Mouse (Mus musculus) ES-E14 (cell line): ENCODE data around the gene Vamp8. TPM values are rescaled to one million over a fixed set of nuclear protein-coding genes. Genes with fewer than 3 reads are reported as not detected.

Experiments
- DNase-seq: peaks from one replicate; pipeline ENCODE4 v3.0.0-alpha.2; 2013; ENCODE audit warnings: low read depth, low spot score
- H3K27ac ChIP-seq: 2 replicates; pipeline ENCODE4 v1.5.1; 2012; ENCODE audit warnings: low read depth, mild to moderate bottlenecking, low read length, moderate library complexity, mixed read lengths; ENCODE audit not compliant: poor library complexity, insufficient read depth, severe bottlenecking
- H3K36me3 ChIP-seq: 2 replicates; pipeline ENCODE4 v1.6.1; 2012; ENCODE audit warnings: mild to moderate bottlenecking, low read length, moderate library complexity, mixed read lengths; ENCODE audit not compliant: control insufficient read depth, poor library complexity, insufficient read depth, severe bottlenecking
- H3K4me1 ChIP-seq, 2 experiments: fragments of 150-350 bp in 1 of 2; sonication (generic) in 1 of 2; 2 replicates each; pipeline ENCODE4 v1.6.1; 2012; ENCODE audit warnings: low read length in 2 of 2, mild to moderate bottlenecking in 1 of 2, mixed read lengths in 1 of 2; ENCODE audit not compliant: control insufficient read depth in 2 of 2, insufficient read depth in 2 of 2, poor library complexity in 1 of 2
- H3K4me3 ChIP-seq, 2 experiments: fragments of 150-350 bp in 1 of 2; sonication (generic) in 1 of 2; 2 replicates each; pipeline ENCODE4 v1.5.1; 2012; ENCODE audit warnings: low read length in 2 of 2, low read depth in 1 of 2, mild to moderate bottlenecking in 1 of 2, mixed read lengths in 1 of 2; ENCODE audit not compliant: insufficient read depth in 1 of 2, poor library complexity in 1 of 2, severe bottlenecking in 1 of 2
- H3K9ac ChIP-seq: 2 replicates; pipeline ENCODE4 v1.6.1; 2012; ENCODE audit warnings: low read depth, mild to moderate bottlenecking, low read length, mixed read lengths; ENCODE audit not compliant: poor library complexity, insufficient read depth, severe bottlenecking
- H3K9me3 ChIP-seq: fragments of 150-350 bp; sonication (generic); 2 replicates; pipeline ENCODE4 v1.6.1; 2012; ENCODE audit warnings: low read depth, mild to moderate bottlenecking, low read length; ENCODE audit not compliant: control insufficient read depth, insufficient read depth
- CHD2 ChIP-seq: IDR thresholded peaks from 2 replicates; pipeline ENCODE4 v1.6.1; 2014; ENCODE audit warnings: mild to moderate bottlenecking, low read depth, low read length, inconsistent platforms
- HCFC1 ChIP-seq: IDR thresholded peaks from 2 replicates; pipeline ENCODE4 v1.6.1; 2012; ENCODE audit warnings: low read length, inconsistent platforms, borderline replicate concordance; ENCODE audit not compliant: insufficient read depth
- MAFK ChIP-seq: IDR thresholded peaks from 2 replicates; pipeline ENCODE4 v1.6.1; 2014; ENCODE audit warnings: mild to moderate bottlenecking, low read depth, low read length, inconsistent platforms; ENCODE audit not compliant: insufficient read depth
- ZC3H11A ChIP-seq: IDR thresholded peaks from 2 replicates; pipeline ENCODE4 v1.6.1; 2012; ENCODE audit warnings: low read depth, mild to moderate bottlenecking, inconsistent platforms, low read length, borderline replicate concordance
- ZNF384 ChIP-seq: IDR thresholded peaks from 2 replicates; pipeline ENCODE4 v1.6.1; 2012; ENCODE audit warnings: low read depth, low read length, inconsistent platforms
- in situ Hi-C, 2 experiments: fragments of 600-800 bp; cut with MboI; formaldehyde crosslinking; loops; one replicate each; pipeline ENCODE4 v1.15.1; 2025; ENCODE audit warnings: low sequenced_read_pairs in 2 of 2, inconsistent platforms in 1 of 2; ENCODE audit not compliant: unreplicated experiment in 2 of 2
- total RNA-seq: library from RNA; depleted of rRNA; stranded (reverse); fragments of 300-350 nt; gene quantifications from 2 replicates; pipeline ENCODE4 v1.2.3, GENCODE M21; 2012

The Vamp8 gene
- total RNA-seq, 1 experiment = 44.0 TPM

DNA sequence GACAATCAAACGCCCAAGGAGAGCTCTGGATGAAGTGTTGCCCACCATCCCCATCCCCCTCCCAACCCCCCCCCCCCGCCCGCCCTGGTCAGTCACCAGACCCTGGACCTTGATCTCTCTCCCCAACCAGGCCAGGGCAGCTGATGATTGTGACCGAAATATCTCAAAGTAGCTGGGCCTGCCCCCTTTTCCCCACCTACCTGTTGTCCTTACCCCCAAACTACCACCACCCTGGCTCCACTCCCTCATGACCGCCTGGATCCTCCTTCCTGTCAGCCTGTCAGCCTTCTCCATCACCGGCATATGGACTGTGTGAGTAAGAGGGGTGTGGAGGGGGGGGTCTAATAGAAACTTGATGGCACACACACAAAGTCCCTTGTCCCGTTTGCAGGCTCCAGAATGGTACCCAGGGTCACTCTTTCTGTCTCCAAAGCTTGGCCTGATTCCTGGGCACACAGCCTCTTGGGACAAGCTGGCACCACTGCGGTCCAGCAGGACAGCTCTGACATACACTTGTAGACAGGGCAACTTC, 34.4 kb downstream of the Vamp8 start:
- Histone ChIP-seq H3K36me3 (peaks cover 14% of the 10 kb centered on the region), H3K9ac (peak overlapping the region; percentile 74; the same call in 1 of the 2 replicates), H3K27ac (no peak overlapping the region), H3K4me1 (peaks cover 0 to 2% of the 10 kb centered on the region in 2 experiments; a peak in 2 of 4 replicates), H3K9me3 (no peaks in the 10 kb centered on the region), H3K4me3 (peak overlapping the region; percentile 68 to 86)
- no peak for TF ChIP-seq ZC3H11A
- TF ChIP-seq CHD2 = no peak
- TF ChIP-seq ZNF384 = no peak
- no peak for TF ChIP-seq HCFC1
- no peak for TF ChIP-seq MAFK
- in situ Hi-C loops = no loop called here
- no peak for DNase-seq

GRCm38 (mm10) chr6:72355066-72355911, 35.2 kb downstream of the Vamp8 start, which contains the start of gene Tmem150a:
Gene Tmem150a, plus strand, starts transcription at chr6:72355447.
- Histone ChIP-seq H3K9ac (peak within 1 kb of the TSS; percentile 74), H3K4me3 (peak within 1 kb of the TSS; percentile 68 to 86), H3K9me3 (no peaks in the 10 kb centered on the region), H3K27ac (no peak within 1 kb of the TSS), H3K36me3 (peaks cover 14% of the 10 kb centered on the region), H3K4me1 (no peaks in the 10 kb centered on the region; a peak in 1 of 4 replicates)
- peak; percentile 93 for DNase-seq
- in situ Hi-C loops = no loop called here
- TF ChIP-seq HCFC1 = peak; percentile 85
- no peak for TF ChIP-seq ZC3H11A

GRCm38 (mm10) chr6:72354025-72354424, 36.5 kb downstream of the Vamp8 start:
- DNase-seq = no peak
- H3K27ac ChIP-seq = no peak overlapping the region
- TF ChIP-seq ZC3H11A = no peak
- TF ChIP-seq HCFC1 = no peak
- no peaks in the 10 kb centered on the region; a peak in 1 of 4 replicates for H3K4me1 ChIP-seq
- in situ Hi-C loops = no loop called here
- H3K9ac ChIP-seq = no peak overlapping the region
- H3K9me3 ChIP-seq = no peaks in the 10 kb centered on the region
- peaks cover 10% of the 10 kb centered on the region for H3K36me3 ChIP-seq
- no peak overlapping the region for H3K4me3 ChIP-seq

DNA sequence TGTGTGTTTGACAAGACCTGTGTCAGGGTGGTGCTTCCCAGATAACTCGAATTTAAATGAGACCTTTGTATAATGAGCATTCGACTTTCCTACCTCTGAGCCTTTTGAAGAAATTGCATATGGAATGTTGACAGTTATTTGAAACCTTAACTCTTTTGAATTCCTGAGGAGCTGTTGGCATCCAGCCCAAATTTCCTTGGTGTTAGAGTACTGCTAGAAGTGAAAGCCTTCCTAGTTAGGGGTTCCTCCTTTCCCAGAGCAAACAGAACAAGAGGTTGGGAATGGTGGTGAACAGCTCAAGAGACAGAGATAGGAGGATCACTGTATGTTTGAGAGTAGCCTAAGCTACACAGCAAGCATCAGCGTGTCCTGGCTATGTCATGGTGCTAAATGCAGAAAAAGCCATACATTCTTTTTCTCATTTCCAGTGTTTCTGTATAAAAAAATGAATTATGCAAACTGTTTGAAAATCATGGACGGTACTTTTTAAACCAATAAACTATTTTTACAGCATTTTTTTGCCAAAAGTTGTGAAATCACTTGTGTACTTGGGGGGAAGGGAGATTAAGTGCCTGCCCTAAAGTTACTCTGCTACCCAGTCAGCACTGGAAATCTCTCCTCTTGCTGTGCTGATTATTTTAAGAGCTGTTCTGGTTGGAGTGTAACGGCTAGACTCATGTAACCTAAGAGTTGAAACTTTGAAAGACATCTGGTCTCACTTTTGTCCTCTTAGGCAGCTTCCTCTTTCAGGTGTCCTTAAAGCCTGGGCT, 37.7 kb downstream of the Vamp8 start:
- no peak overlapping the region for H3K9ac ChIP-seq
- no peaks in the 10 kb centered on the region for H3K9me3 ChIP-seq
- in situ Hi-C loops = no loop called here
- no peak overlapping the region for H3K4me3 ChIP-seq
- no peaks in the 10 kb centered on the region; a peak in 1 of 4 replicates for H3K4me1 ChIP-seq
- no peak for DNase-seq
- no peak overlapping the region for H3K27ac ChIP-seq
- no peak for TF ChIP-seq MAFK
- TF ChIP-seq ZC3H11A = no peak
- peaks cover 5% of the 10 kb centered on the region; the same call in 1 of the 2 replicates for H3K36me3 ChIP-seq

GRCm38 (mm10) chr6:72350214-72350613, 40.3 kb downstream of the Vamp8 start:
- H3K4me3 ChIP-seq = no peak overlapping the region
- no peak overlapping the region for H3K9ac ChIP-seq
- H3K4me1 ChIP-seq = no peaks in the 10 kb centered on the region
- in situ Hi-C loops = no loop called here
- no peaks in the 10 kb centered on the region for H3K9me3 ChIP-seq
- peaks cover 5% of the 10 kb centered on the region; the same call in 1 of the 2 replicates for H3K36me3 ChIP-seq
- TF ChIP-seq ZNF384 (no peak), HCFC1 (no peak), CHD2 (no peak), ZC3H11A (no peak), MAFK (no peak)
- no peak overlapping the region for H3K27ac ChIP-seq
- DNase-seq = no peak
